Mouse (Mus musculus) MEL-GATA-1-ER (cell line): ENCODE results near the gene Rpl29.

Experiments
- DNase-seq: peaks from one replicate; pipeline ENCODE4 v3.0.0-alpha.2; 2012; ENCODE audit warnings: low read depth; ENCODE audit errors: extremely low read depth

Gene Rpl29

DNA sequence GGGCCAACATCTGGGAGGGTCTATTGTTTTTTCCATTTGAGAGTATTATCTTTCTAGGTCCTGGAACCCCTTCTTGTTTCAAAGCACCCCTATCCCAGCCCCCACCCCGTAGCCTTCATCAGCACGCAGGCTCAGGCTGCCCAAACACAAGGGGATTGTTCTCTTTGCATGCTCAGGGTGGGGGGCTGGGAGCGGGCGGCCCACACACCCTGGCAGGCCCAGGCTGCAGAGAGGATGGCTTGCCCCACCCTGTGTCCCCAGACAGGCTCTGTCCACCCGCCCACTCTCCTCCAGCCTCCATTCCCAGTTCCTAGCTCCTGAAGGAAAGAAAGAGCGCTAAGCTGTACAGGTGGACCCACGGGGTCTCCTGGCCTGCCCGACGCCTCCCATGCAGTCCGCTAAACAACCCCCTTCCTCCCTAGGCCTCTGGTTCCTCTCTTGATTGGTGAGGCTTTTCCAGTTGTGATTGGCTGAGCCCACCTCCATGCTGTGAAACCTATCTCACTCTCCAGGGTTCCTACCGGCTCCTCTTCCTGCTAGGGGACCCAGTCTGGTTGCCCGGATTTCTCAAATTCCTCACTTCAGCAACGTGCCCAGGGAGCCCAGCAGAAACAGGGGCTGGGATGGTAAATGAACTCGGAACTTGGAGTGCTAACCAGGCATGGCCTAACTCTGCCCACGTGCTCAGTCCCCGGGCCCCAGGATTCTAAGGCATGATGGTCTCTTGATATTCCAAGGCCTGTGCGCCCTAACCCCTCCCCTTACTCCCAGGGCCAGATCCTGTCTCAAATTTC is 25.8 kb downstream of the Rpl29 start:
- no peak for DNase-seq

DNA sequence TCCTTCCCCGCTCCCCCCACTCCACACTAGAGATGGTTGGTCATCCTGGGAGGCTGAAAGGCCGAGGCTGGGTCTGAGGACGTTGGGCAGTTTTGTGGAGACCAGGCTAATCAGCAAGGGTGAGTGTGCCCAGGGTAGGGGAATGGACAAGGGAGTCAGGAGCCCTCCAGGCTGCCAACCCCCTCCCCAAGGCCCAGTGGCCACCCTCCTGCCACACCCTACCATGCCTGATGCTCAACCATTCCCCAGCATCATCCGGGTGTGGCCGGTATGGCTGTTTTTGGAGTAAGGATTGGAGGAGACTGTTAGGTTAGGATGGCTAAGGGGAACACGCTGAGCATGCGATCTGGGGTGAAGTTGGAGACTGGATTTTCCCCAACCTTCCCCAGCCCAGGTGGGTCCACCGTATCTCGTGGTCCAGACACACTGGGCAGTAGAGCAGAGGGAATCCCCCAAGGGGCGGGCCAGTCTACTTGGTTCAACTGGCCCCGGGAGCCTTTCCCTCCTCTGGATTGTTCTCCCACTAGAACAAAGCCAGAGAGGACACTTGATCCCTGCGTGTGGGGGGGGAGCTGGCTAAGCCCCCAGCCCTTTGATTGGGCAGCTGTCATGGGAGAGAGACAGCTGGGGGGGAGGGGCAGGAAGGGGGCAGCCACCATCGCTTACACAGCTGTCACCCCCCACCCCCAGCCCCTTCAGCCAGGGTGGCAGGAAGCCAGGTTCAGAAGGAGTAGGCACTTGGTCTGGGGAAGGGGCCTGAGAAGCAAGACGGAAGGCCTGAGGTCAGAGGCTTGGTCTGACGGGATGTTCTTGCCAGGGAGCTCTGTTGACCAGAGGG is 27.3 kb downstream of the Rpl29 start:
- no peak for DNase-seq

DNA sequence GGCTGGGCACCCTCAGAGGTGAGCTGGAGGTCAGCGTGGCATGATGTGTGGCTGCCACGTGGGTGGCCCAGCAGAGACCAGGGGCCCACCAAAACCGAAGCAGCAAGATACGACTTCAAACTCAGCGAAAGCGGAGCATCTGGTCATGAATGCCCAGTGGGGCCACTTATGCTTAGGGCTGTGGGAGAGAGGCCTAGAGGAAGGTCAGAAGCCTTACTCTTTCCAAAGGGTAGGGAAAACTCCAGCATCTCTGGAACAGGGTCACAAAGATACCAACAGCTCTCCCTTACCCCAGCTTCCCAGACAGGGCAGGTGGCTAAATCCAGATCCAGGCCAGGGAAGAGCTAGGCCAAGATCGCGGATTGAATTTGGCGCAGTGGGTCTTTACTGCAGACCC is 27.9 kb downstream of the Rpl29 start:
- DNase-seq: no peak

GRCm38 (mm10) chr9:106457920-106458319 is 28.7 kb downstream of the Rpl29 start:
- no peak for DNase-seq

- DNase-seq: no peak
These were observed 30.7 kb downstream of the Rpl29 start for GRCm38 (mm10) chr9:106459946-106460345.

DNA sequence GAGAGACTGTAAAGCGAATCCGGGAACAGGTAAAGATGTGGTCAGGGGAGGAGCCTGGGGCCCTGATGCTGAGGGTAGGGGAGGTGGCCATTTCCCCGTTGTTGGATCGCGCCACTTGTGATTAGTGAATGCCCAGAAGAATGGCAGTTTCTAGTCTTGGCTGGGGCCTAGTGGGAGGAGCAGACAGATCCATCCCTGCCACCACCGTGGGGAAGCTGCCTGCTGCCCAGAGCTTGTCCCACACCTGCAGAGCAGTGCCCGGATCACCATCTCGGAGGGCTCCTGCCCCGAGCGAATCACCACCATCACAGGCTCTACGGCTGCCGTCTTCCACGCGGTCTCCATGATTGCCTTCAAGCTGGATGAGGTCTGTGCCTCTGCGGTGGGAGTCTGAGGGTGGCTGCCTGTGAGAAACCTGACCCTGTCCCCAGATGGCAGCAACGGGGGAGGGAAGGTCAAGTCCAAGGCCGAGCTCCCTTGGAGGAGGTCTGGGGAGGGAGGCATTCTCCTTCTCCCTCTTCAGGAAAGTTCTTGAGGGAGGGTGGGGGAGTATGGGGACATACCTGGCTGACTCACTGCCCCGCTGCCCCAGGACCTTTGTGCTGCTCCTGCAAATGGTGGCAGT is 31.3 kb downstream of the Rpl29 start:
- no peak for DNase-seq

- DNase-seq: no peak
These were observed 31.8 kb downstream of the Rpl29 start for GRCm38 (mm10) chr9:106461026-106461415.

DNA sequence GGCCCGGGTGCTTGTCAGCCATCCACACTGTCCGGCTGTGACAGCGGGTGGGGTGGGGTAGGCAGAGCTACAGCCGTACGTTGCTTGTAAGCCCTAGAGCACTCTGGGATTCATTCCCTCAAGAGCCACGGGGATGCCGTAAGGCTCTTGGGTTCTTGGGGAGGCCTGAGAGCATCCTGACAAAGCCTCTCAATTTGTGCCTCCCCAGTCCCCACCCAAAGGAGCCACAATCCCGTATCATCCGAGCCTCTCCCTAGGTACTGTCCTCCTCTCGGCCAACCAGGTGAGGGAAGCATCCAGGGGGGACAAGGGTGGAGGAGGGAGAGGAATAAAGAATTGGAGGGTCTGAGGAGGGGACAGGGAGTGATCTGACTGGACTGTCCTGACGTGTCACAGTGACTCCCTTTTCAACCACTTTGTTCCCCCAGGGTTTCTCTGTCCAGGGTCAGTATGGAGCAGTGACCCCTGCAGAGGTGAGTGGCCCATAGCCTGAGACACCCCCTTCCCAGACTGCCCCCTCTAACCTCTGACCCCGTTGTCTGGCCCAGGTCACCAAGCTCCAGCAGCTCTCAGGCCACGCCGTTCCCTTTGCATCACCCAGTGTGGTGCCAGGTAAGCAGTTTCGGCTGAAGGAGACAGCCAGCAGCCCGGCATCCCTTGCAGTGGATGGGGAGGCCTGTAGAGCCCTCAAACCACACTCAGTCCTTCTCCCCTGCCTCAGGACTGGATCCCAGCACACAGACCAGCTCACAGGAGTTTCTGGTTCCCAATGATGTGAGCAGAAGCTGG is 32.6 kb downstream of the Rpl29 start:
- DNase-seq: no peak

DNA sequence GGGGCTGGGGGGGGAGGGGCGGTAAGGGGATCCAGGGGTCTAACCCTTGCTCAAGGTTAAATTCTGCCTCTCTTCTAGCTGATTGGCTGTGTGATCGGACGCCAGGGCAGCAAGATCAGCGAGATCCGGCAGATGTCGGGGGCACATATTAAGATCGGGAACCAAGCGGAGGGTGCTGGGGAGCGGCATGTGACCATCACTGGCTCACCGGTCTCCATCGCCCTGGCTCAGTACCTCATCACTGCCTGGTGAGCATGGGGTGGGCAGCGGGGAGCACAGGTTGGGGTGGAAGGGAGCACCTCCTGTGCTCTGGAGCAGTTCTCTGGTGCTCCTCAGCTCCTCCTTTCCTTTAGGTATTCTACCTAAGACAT is 33.2 kb downstream of the Rpl29 start:
- DNase-seq: no peak

- DNase-seq: no peak
These were observed 34.1 kb downstream of the Rpl29 start for GRCm38 (mm10) chr9:106463122-106464063.

DNA sequence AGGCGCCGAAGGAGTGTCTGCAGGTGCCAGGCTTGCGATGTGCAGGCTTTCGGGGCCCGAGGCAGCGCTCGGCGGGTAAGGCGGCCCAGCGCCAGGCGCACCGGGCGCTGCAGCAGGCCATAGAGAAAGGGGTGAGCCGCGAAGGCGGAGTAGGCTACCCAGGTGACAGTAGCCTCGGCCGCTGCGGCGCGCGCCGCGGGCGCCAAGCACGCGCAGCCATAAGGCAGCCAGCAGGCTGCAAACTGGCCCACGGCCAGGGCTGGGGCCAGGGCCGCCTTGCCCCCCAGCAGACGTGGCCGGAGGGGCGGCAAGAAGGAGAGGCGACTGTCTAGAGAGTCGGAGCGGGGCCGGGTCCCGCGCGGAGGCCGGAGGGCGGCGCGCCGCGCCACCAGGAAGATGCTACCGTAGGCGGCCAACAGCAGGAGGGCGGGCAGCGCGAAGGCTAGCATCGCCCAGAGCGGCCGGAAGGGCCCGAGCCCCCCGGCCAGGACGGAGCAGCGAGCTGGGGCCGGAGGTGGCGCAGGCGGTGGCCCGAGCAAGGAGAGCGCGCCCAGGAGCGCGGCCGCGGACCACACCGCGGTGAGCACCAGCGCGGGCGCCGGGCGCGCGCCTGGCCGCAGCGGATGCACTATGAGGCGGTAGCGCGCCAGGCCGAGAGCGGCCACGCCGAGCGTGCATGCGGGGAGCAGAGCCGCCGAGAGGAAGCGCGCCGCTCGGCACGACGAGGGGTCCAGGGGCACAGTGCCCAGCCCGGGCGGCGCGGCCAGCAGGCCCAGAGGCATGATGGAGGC is 35.7 kb downstream of the Rpl29 start:
- DNase-seq: no peak

DNA sequence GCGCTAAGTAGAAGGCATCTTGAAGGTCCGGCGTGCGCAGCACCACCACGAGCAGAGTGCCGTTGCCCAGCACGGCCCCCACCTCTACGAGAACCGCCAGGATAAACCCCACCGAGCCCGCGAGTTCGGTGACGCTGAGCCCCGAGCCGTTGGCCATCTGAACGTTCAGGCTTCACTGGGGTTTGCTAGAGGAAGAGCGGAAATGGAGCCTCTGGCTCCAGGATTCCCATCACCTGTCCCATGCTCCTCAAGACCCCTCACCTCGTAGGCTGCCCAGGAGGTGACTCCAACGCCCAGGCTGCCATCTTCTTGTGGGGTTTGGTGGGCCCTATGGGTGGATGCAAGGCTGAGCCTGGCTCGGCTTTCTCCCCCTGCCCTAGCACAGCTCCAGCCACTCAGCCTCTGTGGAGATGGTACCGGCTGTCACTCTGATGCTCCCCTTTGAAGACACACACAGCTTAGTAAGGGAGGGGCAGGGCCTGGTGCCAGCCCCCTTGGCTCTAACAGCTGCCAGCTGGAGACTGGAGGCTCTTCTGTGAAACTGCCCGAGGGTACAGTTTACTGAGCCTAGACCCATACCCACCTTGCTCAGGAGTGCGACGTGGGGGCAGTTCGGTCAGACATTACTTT is 36.4 kb downstream of the Rpl29 start, which contains the start of gene Gpr62:
Gene Gpr62 (minus strand): TSS at position 368 of the 630 bp plus-strand sequence.
- DNase-seq: no peak

GRCm38 (mm10) chr9:106466721-106467120 is 37.5 kb downstream of the Rpl29 start:
- DNase-seq: no peak

- no peak for DNase-seq
These were observed 38.5 kb downstream of the Rpl29 start for GRCm38 (mm10) chr9:106467746-106468145.

DNA sequence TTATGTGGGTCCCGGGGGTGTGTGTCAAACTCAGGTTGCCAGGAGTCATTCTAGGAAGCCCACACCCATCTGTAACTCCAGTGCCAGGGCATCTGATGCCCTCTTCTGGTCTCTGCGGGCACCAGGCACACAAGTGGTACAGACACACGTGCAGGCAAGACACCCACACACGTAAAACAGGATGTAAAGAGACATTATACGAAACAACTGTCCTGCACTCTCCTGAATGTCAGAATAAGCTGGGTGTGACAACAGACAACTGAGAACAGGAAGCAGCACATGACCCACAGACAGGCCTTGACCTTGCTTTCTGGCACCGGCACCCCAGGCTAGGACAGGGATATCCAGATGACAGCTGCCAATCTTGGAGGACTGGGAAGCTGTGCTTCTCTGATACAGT is 40.1 kb downstream of the Rpl29 start:
- no peak for DNase-seq

- no peak for DNase-seq
These were observed 40.5 kb downstream of the Rpl29 start for GRCm38 (mm10) chr9:106469776-106470175.

DNA sequence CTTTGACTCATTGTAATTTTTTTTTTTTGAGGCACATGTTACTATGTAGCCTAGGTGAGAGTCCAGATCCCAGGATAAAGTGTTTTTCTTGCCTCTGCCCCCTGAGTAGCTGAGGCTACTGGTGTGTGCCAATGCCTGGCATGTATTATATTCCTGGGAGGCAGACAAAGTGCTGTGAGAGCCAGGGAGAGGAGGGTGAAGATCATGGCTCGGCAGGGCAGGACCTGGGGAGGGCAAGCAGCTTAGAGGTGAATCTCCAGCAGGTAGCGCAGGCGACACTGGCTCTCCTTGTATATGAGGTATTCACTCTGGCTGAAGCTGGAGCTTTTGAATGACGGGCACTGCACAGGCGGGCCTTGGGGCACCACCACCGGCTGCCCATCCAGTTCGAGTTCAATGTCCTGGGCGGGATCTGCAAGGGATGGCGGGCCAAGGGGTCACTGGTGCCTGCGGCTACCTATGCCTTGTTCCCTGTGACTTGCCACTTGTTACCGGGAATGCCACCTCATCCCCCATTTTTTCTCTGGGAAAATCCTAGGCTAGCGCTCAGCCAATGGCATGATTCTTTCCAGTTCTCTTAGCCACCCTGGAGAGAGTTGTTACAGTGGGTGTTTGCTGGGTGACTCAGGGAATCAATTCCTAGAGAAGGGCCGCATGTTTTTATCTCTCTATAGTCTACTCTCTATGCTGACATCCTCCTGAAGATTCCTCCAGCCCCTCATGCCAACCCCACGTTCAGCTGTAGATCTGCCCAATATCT is 41.9 kb downstream of the Rpl29 start:
- DNase-seq: no peak

DNA sequence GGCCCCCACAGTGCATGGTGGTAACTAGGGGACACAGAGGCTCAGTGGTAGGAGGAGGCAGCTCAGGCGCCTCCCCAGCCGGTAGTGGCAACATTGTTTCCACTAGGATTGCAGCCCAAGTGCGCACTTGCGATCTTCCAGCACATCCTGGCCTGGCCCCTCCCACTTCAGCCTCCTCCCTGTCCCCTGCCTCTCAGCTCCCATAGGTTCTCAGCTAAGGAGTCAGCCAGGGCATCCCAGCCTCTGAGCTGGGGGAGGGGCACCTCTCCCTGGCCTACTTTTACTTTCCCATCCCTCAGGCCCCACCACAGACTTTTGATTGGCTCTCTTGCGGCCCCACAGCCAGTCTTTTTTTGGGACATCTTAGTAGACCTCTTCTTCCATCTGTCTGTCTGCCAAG is 42.6 kb downstream of the Rpl29 start:
- DNase-seq: no peak
